Mouse (Mus musculus) hindbrain, embryonic 11.5 days (tissue): ENCODE results near the gene Cx3cl1. TPM values are rescaled to one million over a fixed set of nuclear protein-coding genes. Genes with fewer than 3 reads are reported as not detected.

ENCODE experiments used
- polyA plus RNA-seq: library from polyadenylated mRNA; unstranded; fragments of >200 nt; fragmentation: Nextera tagmentation; extraction: Ambion mirVana; gene quantifications from 2 replicates; pipeline ENCODE4 v1.2.1, GENCODE M21; 2014

Gene Cx3cl1
- polyA plus RNA-seq, 1 experiment from 2014 or later = 10.9 TPM

Other genes starting within 250 kb of the Cx3cl1 start
- 9.8 and 10.1 TPM in 2 replicates for gene Cpne2, start 239.0 kb upstream of the Cx3cl1 start, polyA plus RNA-seq
- gene Rspry1, start 170.1 kb upstream of the Cx3cl1 start, polyA plus RNA-seq = 45.5 and 50.4 TPM in 2 replicates
- gene Fam192a, start 170.0 kb upstream of the Cx3cl1 start, polyA plus RNA-seq = 110 TPM in 2 replicates
- gene Arl2bp, start 105.4 kb upstream of the Cx3cl1 start, polyA plus RNA-seq = 65.2 and 94.5 TPM in 2 replicates
- gene Pllp, start 75.7 kb upstream of the Cx3cl1 start, polyA plus RNA-seq = 0.25 and 0.63 TPM in 2 replicates
- gene Ccl22, start 26.4 kb upstream of the Cx3cl1 start, polyA plus RNA-seq = not detected in 2 replicates
- not detected in 2 replicates for gene Ccl17, start 38.4 kb downstream of the Cx3cl1 start, polyA plus RNA-seq
- 52.3 and 55.0 TPM in 2 replicates for gene Coq9, start 66.3 kb downstream of the Cx3cl1 start, polyA plus RNA-seq
- gene Ciapin1, start 66.3 kb downstream of the Cx3cl1 start, polyA plus RNA-seq = 124 and 145 TPM in 2 replicates
- gene Polr2c, start 85.4 kb downstream of the Cx3cl1 start, polyA plus RNA-seq = 159 and 165 TPM in 2 replicates
- gene Dok4, start 104.3 kb downstream of the Cx3cl1 start, polyA plus RNA-seq = 13.5 and 14.7 TPM in 2 replicates
- 18.5 and 19.2 TPM in 2 replicates for gene Ccdc102a, start 146.1 kb downstream of the Cx3cl1 start, polyA plus RNA-seq
- 0.14 TPM in 2 replicates for gene Adgrg5, start 151.7 kb downstream of the Cx3cl1 start, polyA plus RNA-seq
- 138 and 160 TPM in 2 replicates for gene Adgrg1, start 202.7 kb downstream of the Cx3cl1 start, polyA plus RNA-seq
- gene Adgrg3, start 245.7 kb downstream of the Cx3cl1 start, polyA plus RNA-seq = 2.5 and 4.7 TPM in 2 replicates